Mouse (Mus musculus) forebrain, embryonic 11.5 days (tissue): ENCODE data around the gene Rab31. TPM values are rescaled to one million over a fixed set of nuclear protein-coding genes. Genes with fewer than 3 reads are reported as not detected.

ENCODE experiments used
- ATAC-seq: fragments of 200-750 bp; cut with Nextera tagmentation; replicated peaks from 2 replicates; pipeline ENCODE4 v1.8.0; 2017; ENCODE audit warnings: moderate TSS enrichment; ENCODE audit not compliant: low FRiP score
- DNase-seq: peaks from one replicate; pipeline ENCODE4 v3.0.0-alpha.2; 2017; ENCODE audit warnings: low spot score
- H3K27ac ChIP-seq: fragments of 300-500 bp; sonication (generic); 2 replicates; pipeline ENCODE4 v1.5.1; 2014; ENCODE audit warnings: low read depth, low read length
- H3K27me3 ChIP-seq: fragments of 300-500 bp; sonication (generic); 2 replicates; pipeline ENCODE4 v1.6.1; 2014; ENCODE audit warnings: mild to moderate bottlenecking, low read length, mixed read lengths; ENCODE audit not compliant: control insufficient read depth, insufficient read depth
- H3K36me3 ChIP-seq: fragments of 300-500 bp; sonication (generic); 2 replicates; pipeline ENCODE4 v1.6.1; 2014; ENCODE audit warnings: mild to moderate bottlenecking, low read length, moderate library complexity, mixed read lengths; ENCODE audit not compliant: control insufficient read depth, insufficient read depth
- H3K4me1 ChIP-seq: fragments of 300-500 bp; sonication (generic); replicated peaks from 2 replicates; pipeline ENCODE4 v1.6.1; 2014; ENCODE audit warnings: low read length, mixed read lengths; ENCODE audit not compliant: control insufficient read depth, insufficient read depth
- H3K4me2 ChIP-seq: fragments of 300-500 bp; sonication (generic); 2 replicates; pipeline ENCODE4 v1.6.1; 2014; ENCODE audit warnings: low read depth, mild to moderate bottlenecking, low read length, moderate library complexity, mixed read lengths; ENCODE audit not compliant: severe bottlenecking
- H3K4me3 ChIP-seq: fragments of 300-500 bp; sonication (generic); 2 replicates; pipeline ENCODE4 v1.5.1; 2014; ENCODE audit warnings: low read depth, low read length
- H3K9ac ChIP-seq: fragments of 300-500 bp; sonication (generic); 2 replicates; pipeline ENCODE4 v1.6.1; 2014; ENCODE audit warnings: low read length
- H3K9me3 ChIP-seq: fragments of 300-500 bp; sonication (generic); 2 replicates; pipeline ENCODE4 v1.6.1; 2016; ENCODE audit warnings: low read length, mixed read lengths; ENCODE audit not compliant: control insufficient read depth
- WGBS: fragments of 180-500 bp; shearing (Covaris S2); extraction: QIAGEN DNeasy Blood & Tissue Kit; methylation state at CpG from one replicate; pipeline ENCODE4 v1.1.7; 2014; 5-methylcytosine and 5-hydroxymethylcytosine counted together
- polyA plus RNA-seq: library from polyadenylated mRNA; unstranded; fragments of >200 nt; fragmentation: Nextera tagmentation; extraction: Ambion mirVana; gene quantifications from 2 replicates; pipeline ENCODE4 v1.2.1, GENCODE M21; 2014

Rab31 gene
- polyA plus RNA-seq, 1 experiment from 2014 or later: 73.4 TPM

- no peak overlapping the region for H3K4me3 ChIP-seq
- no peaks in the 10 kb centered on the region for H3K27me3 ChIP-seq
- DNase-seq (peak; percentile 63), ATAC-seq (0 out of 2 replicates have a peak, but pooled peaks have one; percentile 18)
- no peak overlapping the region for H3K4me2 ChIP-seq
- no peak overlapping the region for H3K27ac ChIP-seq
- H3K36me3 ChIP-seq: no peaks in the 10 kb centered on the region
- WGBS: 87% methylated on average over 6 of the region's 6 CpGs
- H3K9ac ChIP-seq: no peak overlapping the region
- no peaks in the 10 kb centered on the region for H3K9me3 ChIP-seq
- H3K4me1 ChIP-seq: peaks cover 2% of the 10 kb centered on the region; the same call in 1 of the 2 replicates
Measured at GRCm38 (mm10) chr17:65726274-65726673, 46.3 kb downstream of the Rab31 start.

- H3K4me3 ChIP-seq: no peak overlapping the region
- no peaks in the 10 kb centered on the region for H3K27me3 ChIP-seq
- no peak for DNase-seq
- no peak overlapping the region for H3K9ac ChIP-seq
- no peaks in the 10 kb centered on the region for H3K36me3 ChIP-seq
- no peak for ATAC-seq
- no peak overlapping the region for H3K4me2 ChIP-seq
- 60% methylated on average over 2 of the region's 2 CpGs for WGBS
- peaks cover 2% of the 10 kb centered on the region; the same call in 1 of the 2 replicates for H3K4me1 ChIP-seq
- H3K27ac ChIP-seq: no peak overlapping the region
- no peaks in the 10 kb centered on the region for H3K9me3 ChIP-seq
Measured at GRCm38 (mm10) chr17:65725814-65726213, 46.7 kb downstream of the Rab31 start.

GRCm38 (mm10) chr17:65725381-65725780, 47.2 kb downstream of the Rab31 start:
- DNase-seq: no peak
- peaks cover 2% of the 10 kb centered on the region; the same call in 1 of the 2 replicates for H3K4me1 ChIP-seq
- no peak overlapping the region for H3K4me3 ChIP-seq
- WGBS: 33% methylated on average over 8 of the region's 8 CpGs
- H3K36me3 ChIP-seq: no peaks in the 10 kb centered on the region; the same call in 1 of the 2 replicates
- no peak for ATAC-seq
- H3K27me3 ChIP-seq: no peaks in the 10 kb centered on the region
- no peak overlapping the region for H3K4me2 ChIP-seq
- no peaks in the 10 kb centered on the region for H3K9me3 ChIP-seq
- H3K27ac ChIP-seq: no peak overlapping the region
- no peak overlapping the region for H3K9ac ChIP-seq

GRCm38 (mm10) chr17:65724254-65724653, 48.3 kb downstream of the Rab31 start:
- no peak overlapping the region for H3K27ac ChIP-seq
- ATAC-seq: no peak
- H3K9ac ChIP-seq: no peak overlapping the region
- DNase-seq: no peak
- H3K4me1 ChIP-seq: peaks cover 2% of the 10 kb centered on the region; the same call in 1 of the 2 replicates
- no peak overlapping the region for H3K4me2 ChIP-seq
- H3K9me3 ChIP-seq: no peaks in the 10 kb centered on the region
- no peaks in the 10 kb centered on the region; the same call in 1 of the 2 replicates for H3K36me3 ChIP-seq
- WGBS: 86% methylated on average over 11 of the region's 11 CpGs
- H3K4me3 ChIP-seq: no peak overlapping the region
- no peaks in the 10 kb centered on the region for H3K27me3 ChIP-seq

GRCm38 (mm10) chr17:65723633-65724032, 48.9 kb downstream of the Rab31 start:
- no peaks in the 10 kb centered on the region for H3K27me3 ChIP-seq
- ATAC-seq: no peak
- no peaks in the 10 kb centered on the region; the same call in 1 of the 2 replicates for H3K36me3 ChIP-seq
- no peak overlapping the region for H3K4me2 ChIP-seq
- H3K9me3 ChIP-seq: no peaks in the 10 kb centered on the region
- no peak overlapping the region for H3K9ac ChIP-seq
- H3K4me3 ChIP-seq: no peak overlapping the region
- peaks cover 2% of the 10 kb centered on the region; the same call in 1 of the 2 replicates for H3K4me1 ChIP-seq
- 89% methylated on average over 8 of the region's 8 CpGs for WGBS
- H3K27ac ChIP-seq: no peak overlapping the region
- DNase-seq: no peak

- DNase-seq (no peak), ATAC-seq (no peak)
- peaks cover 2% of the 10 kb centered on the region; the same call in 1 of the 2 replicates for H3K4me1 ChIP-seq
- H3K9ac ChIP-seq: no peak overlapping the region
- H3K27me3 ChIP-seq: no peaks in the 10 kb centered on the region
- H3K9me3 ChIP-seq: no peaks in the 10 kb centered on the region
- H3K27ac ChIP-seq: no peak overlapping the region
- H3K36me3 ChIP-seq: no peaks in the 10 kb centered on the region; the same call in 1 of the 2 replicates
- no peak overlapping the region for H3K4me3 ChIP-seq
- no peak overlapping the region for H3K4me2 ChIP-seq
Measured at GRCm38 (mm10) chr17:65721330-65721729, 51.2 kb downstream of the Rab31 start.

GRCm38 (mm10) chr17:65719826-65720225, 52.7 kb downstream of the Rab31 start:
- Histone ChIP-seq H3K4me1 (no peaks in the 10 kb centered on the region), H3K36me3 (no peaks in the 10 kb centered on the region; the same call in 1 of the 2 replicates), H3K27ac (no peak overlapping the region), H3K9me3 (no peaks in the 10 kb centered on the region), H3K4me3 (no peak overlapping the region), H3K9ac (no peak overlapping the region), H3K27me3 (no peaks in the 10 kb centered on the region), H3K4me2 (no peak overlapping the region)
- WGBS: 97% methylated on average over 5 of the region's 5 CpGs
- ATAC-seq (no peak), DNase-seq (no peak)

- no peak overlapping the region for H3K4me3 ChIP-seq
- H3K4me1 ChIP-seq: no peaks in the 10 kb centered on the region
- H3K9me3 ChIP-seq: no peaks in the 10 kb centered on the region
- DNase-seq (no peak), ATAC-seq (no peak)
- 93% methylated on average over 2 of the region's 2 CpGs for WGBS
- no peaks in the 10 kb centered on the region; the same call in 1 of the 2 replicates for H3K36me3 ChIP-seq
- no peak overlapping the region for H3K9ac ChIP-seq
- H3K27ac ChIP-seq: no peak overlapping the region
- H3K4me2 ChIP-seq: no peak overlapping the region
- H3K27me3 ChIP-seq: no peaks in the 10 kb centered on the region
Measured at GRCm38 (mm10) chr17:65718578-65718977, 54.0 kb downstream of the Rab31 start.

- Histone ChIP-seq H3K4me3 (no peak overlapping the region), H3K4me1 (no peaks in the 10 kb centered on the region), H3K27ac (no peak overlapping the region), H3K27me3 (no peaks in the 10 kb centered on the region), H3K9me3 (no peaks in the 10 kb centered on the region; the same call in 1 of the 2 replicates), H3K36me3 (no peaks in the 10 kb centered on the region; the same call in 1 of the 2 replicates), H3K4me2 (no peak overlapping the region), H3K9ac (no peak overlapping the region)
- ATAC-seq (no peak), DNase-seq (no peak)
- WGBS: 89% methylated on average over 4 of the region's 4 CpGs
Measured at GRCm38 (mm10) chr17:65717658-65718199, 54.8 kb downstream of the Rab31 start.
